Mouse (Mus musculus) ZHBTc4 (cell line): ENCODE results near the gene Phlda2.

Experiments
- DNase-seq: peaks from one replicate; pipeline ENCODE4 v3.0.0-alpha.2; 2011; ENCODE audit warnings: low read depth, low spot score

The Phlda2 gene

DNA sequence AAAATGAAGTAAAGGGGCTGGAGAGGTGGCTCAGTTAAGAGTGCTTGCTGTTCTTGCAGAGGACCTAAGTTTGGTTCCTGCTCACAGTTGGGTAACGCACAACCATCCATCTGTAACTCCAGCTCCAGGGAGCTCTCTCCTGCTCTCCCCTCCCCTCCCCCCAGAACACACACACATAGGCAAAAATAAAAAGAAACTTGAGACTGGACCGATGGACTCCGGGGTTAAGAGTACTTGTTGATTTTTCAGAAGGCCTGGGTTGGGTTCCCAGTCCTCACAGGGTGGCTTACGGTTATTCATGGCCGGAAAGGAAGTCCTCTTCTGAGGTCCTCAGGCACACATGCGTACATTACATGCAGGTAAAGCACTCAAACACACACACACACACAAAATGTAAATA lies 976 bp upstream of the Phlda2 start:
- no peak for DNase-seq

DNA sequence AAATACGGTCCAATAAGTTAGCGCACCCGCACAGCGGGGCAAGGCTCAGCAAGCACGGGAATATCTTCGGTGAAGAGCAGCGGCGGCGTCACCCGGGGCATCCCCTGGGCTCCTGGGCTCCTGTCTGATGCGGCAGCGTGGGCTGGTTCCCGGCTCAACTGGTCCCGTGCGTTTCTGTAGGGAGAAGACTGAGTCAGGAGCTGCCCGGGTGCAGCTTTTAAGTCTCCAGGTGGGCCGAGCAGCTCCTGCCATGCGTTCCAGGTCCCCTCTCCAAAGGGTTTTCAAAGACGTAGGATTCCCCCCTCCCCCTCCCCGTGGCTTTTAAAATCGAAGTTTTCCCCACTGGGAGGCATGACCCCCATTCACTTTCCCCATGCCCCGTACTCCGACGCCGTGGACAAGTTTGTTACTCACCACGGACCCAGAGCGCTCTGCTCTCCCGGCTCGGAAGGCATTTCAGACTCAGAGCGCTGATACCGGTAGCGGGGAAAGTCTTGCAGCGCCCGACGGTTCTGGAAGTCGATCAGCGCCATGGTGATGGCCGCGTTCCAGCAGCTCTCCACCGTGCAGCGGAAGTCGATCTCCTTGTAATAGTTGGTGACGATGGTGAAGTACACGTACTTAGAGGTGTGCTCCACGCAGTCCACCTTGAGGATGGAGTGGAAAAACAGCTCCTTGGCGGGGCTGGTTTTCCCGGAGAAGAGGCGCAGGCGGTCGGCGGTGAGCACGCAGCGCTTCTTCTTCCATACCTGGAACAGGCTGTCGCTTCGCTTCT lies 1.1 kb downstream of the Phlda2 start:
- DNase-seq: peak; percentile 64

DNA sequence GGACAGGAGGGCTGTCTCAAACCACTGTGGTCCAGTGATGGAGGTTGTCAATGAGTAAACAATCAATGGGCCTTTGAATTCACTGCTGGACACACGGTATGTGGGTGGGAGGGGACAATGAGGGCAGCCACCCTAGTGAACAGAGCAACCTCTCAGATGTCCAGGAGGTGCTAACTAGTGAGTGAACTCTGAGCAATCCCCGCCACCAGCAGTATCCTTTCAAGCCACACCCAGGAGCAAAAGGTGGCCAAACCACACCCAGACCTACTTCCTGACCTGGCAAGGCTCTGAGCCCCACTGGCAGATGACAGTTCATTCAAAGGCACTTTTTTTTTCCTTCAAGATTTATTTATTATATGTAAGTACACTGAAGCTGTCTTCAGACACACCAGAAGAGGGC lies 2.0 kb downstream of the Phlda2 start:
- no peak for DNase-seq

DNA sequence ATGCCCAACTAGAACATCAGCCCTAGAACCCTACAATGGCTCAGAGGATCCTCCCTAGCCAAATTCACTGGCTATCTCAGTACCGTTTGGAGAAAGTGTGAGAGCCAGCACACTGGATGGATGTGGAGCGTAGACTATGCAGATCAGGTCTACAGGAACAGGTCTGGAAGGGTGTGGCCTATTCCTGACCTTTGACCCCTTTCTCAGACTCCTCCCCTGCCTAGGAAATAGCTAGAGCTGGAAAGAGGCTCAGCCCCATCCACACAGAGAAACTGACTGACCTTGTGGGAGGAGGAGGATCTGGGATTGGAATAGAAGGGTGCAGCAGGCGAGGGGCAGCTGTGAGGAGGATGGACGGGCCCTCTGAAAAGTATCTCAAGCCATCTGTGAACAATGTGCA lies 4.4 kb downstream of the Phlda2 start:
- DNase-seq: peak; percentile 83

DNA sequence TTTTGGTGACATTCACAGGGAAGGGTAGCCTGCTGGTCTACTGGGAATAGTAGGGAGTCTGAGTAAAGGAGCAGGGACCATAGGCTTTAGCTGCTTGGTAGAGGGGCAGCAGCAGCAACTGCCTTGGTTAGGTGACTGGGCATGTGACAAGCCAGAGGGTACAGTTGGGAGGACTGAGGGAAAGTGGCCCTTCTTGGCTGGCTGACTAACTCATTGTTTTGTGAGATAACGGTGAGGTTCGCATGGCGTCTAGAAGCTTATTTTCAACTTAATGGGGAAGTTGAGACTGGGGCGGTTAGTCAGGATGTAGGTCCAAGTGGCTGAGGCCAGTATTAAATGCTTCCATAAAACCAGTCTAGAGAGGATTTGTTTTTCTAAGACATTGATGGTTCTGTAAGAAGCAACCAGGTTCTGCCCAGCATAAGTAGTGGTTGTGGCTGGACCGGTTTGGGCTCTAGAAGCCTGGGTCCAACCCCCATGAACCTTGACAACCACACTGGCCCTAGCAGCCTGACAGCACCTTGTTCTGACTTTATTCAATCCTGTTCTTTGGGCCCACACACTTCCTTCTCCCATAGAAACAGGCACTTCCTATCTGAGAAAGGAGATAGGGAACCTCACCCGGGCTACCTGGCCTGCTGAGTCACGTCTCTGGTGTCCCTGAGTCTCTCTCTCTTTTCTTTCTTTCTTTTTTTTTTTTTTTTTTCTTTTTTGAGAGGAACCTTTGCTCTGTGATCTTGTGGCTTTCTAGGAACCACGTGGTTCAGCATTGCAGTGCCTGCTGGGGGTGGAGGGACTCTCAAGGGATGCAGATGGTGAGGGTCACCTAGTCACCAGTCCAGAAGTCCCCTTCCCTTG lies 7.6 kb downstream of the Phlda2 start:
- DNase-seq: no peak

DNA sequence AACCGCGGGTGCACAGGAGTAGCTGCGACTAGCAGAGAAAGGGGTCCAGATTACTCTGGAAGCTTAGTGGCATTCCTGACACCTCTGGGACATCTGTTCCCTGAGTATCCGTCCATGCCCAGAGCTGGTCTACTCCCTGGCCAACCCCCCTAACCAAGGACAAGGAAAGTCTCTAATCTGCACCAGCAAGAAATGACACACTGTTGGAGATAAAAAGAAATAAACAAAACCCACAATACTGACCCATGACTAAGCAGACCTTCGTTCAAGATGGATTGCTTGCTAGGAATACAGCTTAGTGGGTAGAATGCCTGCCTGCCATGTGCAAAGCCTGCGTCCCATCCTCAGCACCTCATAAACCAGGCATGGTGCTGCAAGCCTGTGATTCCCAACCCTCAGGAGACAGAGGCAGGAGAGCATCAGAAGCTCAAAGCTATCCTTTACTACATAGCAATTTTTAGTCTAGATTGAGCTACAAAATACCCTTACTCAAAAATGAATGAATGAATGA lies 9.3 kb downstream of the Phlda2 start:
- no peak for DNase-seq

DNA sequence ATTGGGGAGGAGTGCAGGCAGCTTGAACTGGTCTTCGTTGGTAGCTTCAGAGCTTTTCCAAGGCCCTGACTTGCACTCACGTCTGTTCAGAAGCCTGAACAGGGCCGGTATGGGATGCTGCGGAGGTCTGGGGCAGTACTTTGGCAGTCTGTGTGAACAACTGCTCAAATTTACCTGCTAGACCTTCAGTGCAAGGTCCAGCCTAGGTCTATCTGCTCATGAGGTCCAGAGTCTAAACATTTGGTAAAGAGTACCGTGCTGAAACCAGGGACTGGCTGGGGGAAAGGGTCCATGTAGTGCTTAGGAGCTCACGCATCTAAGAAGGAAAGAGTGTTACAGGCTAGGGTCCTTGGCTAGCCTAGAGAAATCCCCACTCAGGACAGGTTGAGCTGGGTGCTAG lies 13.2 kb downstream of the Phlda2 start:
- DNase-seq: no peak

DNA sequence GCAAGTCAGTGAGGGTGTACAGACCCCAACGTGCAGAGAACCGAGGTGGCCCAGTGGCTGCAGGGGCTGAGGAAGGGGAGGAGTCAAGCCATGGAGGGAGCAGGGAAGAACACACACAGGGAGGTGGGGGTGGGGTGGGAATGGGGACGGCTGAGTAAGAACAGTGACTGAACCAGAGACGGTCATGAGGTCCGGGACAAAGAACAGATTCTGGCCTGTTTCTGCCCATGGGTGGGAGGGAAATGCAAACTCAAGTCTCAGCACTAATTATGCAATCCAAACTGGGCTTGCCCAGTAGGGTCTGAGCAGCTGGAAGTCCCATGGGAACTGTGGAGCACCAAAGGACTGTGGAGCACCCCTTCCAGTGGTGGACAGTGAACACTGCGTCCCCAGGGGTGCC lies 20.4 kb downstream of the Phlda2 start:
- peak; percentile 80 for DNase-seq

DNA sequence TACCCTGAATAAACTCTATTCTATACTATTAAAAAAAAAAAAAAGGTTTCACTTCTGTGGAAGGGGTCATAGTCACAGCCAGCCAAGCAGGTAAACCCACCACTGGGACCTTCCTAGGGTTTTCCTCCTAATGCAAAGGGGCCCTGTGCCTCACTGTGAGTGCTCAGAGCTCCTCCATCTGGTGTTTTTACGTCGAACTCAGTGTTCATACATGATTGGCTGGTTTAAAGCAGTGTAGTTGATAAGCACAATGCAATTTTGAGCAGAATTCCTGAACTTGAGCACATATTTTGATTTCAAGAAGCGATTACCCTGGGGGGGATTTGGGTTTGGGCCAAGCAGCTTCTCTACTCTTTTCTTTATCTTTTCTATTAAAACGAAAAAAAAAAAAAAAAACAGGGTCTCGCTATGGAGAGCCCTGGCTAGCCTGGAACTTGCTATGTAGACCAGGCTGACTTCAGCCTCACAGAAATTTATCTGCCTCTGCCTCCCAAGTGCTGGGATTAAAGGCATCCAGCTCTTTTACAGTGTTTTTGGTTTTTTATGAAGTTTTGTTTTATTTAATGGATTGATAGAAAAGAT lies 21.1 kb downstream of the Phlda2 start:
- no peak for DNase-seq

DNA sequence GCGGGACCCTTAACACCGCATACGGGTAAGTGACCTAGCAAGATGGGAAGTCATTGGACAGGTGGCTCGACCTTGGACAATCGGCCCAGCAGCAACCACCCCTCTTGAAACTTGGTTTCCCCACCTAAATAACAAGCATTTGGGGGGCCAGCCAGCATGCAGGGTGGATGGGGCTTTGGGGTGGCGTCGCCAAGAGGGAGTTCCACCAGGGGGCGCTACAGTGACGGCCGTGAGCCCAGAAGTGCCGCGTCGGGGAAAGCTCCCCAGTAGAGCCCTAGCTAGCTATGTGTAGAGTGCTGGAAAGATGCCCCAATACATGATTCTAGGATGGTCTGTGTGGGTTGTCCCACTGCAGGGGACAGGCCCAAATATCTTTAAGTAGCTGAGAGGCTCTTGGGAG lies 22.5 kb downstream of the Phlda2 start:
- peak; percentile 72 for DNase-seq

DNA sequence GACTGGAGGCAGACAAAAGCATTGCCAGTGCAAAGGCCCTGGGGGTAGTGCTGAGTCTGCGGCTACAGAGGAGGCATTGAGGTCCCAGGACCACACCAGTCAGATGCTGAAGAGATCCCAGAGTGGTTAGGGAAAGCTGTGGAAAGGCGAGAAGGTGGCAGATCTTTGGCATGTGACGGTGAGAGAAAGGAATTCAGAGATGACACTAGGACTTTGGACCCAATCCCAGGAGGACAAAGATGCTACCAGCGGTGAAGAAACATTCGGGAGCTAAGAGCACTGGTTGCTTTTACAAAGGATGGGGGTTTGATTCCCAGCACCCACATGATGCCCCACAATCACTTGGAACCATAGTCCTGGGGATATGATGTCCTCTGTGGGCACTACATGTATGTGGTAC lies 25.1 kb downstream of the Phlda2 start:
- no peak for DNase-seq

DNA sequence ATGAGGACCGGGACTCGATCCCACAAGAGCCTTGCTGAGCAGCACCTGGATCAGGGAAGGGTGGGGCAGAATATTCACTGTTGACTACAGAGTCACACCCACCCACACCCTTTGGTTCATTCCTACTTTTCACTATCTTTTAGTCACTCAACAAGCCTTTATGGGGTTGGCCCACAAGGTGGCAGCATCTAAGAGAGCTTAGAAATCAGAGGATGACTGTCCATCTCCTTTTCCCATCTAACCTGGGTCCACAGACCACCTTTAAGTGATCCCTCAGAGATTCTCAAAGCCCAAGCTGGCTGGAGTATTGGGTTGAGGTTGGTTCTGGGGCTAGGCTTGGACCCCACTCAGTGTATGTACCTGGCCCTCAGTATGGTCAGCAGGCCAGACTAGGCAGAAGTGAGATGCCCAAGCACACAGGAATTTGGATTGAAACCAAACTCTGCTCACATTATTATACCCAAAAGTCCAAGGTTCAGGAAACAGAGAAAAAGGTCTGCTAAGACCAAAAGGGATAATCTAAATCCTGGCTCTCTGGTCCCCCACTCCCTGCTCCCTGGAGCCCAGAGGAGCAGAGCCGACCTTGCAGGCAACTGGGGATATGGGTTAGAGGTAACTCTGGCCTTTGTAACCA lies 26.1 kb downstream of the Phlda2 start:
- peak; percentile 68 for DNase-seq

DNA sequence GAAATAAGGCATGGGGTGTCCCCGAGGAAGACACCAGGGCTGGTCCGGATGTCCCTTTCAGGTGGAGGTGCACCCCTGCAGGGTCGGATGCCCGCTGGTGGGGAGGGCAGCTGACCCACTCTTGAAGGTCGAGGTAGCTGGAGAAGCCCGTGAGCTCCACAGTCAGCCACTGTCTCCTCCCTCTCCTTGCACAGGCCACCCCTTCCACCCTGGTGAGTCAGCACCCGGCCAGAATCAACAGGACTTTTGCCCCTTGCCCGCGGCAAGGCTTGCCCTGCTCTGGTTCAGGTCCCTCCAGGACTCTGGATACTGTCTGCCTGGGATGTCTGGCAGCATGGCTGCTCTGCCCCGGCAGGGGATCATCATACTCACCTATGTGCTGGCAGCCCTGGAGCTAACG lies 27.1 kb downstream of the Phlda2 start:
- no peak for DNase-seq

DNA sequence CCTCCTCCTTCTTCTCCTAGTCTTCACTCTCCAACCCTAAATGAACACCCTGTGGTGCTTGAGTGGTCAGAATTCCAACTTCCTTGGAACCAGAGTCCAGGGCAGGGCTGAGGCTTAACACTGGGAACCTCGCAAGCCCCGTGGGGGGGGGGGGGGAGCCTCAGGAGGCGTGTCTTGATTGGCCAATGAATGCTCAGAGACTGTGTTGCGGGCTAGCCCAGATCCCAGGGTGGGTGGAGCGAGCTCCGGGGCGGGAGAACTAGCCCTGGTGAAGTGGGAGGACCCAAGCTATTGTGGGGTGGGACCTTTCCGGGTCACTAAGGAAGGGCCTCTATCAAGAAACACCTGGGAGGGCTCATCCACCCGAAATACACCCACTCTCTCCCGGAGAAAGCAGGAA lies 28.1 kb downstream of the Phlda2 start:
- peak; percentile 86 for DNase-seq

DNA sequence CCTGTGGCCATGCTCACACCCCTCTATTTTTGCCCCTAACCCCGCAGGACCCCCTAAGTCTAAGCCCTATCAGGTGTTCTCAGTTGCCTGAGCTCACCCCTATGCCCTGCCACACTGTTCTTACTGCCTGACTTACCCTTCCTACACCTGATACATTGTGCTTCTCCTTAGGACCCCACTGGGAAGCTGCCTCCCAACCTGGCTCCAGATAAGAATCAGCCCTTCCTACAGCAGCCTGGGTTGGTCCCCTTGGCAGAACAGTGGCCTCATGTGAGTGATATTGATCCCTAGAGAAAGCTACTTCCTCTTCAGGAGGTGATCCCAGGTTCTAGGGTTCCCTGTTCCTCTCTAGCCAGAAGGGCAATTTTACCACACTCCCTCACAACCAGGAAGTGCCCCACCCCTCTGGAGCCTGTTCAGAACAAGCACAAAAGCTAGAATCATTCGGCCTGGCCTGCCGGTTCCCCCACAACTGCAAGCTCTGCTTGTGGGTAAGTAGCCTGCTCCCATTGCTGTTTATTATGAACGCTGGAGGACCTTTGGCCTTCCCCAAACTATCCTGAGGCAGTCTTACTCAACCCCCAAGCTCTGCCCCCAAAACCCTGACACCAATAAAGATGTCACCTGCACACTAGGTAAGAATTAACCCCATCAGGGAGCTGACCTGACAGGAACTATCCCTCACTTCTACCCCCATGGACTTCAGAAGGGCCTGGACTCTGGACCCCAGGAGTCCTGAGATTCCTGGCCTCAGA lies 29.4 kb downstream of the Phlda2 start, which contains the start of gene Slc22a18:
Gene Slc22a18, plus strand, starts transcription at position 390 of the 755 bp plus-strand sequence.
- DNase-seq: peak; percentile 44

DNA sequence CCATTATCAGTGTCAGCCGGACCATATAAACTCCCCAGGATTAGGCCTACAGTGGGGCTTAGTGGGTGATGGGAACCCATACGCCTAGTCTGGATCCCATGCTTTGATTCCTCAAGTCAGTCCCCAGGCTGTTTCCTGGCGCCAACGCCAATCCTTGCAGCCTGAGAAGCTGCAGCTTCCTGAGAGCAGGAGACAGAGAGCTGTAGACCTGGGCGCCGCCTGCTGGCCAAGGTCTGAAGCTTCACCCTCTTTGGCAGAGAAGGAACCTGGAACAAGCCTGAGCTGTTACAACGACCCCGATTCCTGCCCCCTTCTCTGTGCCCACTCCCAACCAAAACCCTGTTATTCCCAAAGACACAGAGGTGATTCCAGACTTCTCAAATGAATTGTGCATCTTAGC lies 33.0 kb downstream of the Phlda2 start:
- peak; percentile 85 for DNase-seq

DNA sequence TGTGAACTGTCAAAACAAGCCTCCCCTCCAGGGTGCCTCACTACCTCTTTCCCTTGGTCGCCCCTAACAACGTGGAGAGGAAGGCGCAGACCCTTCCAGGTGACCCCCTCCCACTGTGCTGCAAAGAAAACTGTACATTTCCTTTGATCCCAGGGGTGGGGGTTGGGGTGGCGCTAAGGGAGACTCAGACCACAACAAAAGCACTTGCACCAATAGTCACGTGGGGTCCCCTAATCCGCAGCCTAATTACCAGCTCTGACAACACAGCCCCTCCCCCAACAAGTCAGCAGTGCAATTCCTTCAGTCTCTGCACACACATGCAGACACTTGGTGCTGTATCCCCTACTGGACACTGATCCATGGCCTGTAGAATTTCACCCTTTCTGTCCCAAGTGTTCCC lies 35.2 kb downstream of the Phlda2 start:
- DNase-seq: peak; percentile 48

DNA sequence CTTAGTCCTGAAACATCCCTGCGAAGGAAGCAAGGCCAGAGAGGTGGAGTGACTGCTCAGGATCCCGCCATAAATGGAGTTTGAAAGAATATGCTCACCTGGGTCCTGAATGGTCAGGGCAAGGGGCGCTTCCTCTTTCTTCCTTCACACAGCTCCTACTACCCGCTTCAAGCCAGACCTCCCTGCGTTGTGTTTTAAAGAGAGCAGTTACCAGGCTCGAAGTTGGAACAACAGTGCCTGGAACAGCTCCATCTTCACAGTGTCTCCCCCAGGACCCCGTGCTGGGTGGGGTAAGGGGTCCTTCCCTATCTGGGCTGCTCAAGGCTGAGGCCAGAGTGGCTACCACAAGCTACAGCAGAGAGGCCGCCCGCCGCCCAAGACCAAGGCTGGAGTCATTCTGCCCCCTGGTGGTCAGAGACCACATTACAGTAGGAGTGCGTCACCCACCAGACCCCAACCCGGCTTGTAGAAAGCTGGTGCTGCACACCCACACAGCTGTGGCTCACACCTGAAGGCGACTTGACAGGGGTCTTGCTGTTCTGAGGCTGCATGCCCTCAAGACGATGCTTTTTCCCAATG lies 36.8 kb downstream of the Phlda2 start:
- DNase-seq: peak; percentile 85

DNA sequence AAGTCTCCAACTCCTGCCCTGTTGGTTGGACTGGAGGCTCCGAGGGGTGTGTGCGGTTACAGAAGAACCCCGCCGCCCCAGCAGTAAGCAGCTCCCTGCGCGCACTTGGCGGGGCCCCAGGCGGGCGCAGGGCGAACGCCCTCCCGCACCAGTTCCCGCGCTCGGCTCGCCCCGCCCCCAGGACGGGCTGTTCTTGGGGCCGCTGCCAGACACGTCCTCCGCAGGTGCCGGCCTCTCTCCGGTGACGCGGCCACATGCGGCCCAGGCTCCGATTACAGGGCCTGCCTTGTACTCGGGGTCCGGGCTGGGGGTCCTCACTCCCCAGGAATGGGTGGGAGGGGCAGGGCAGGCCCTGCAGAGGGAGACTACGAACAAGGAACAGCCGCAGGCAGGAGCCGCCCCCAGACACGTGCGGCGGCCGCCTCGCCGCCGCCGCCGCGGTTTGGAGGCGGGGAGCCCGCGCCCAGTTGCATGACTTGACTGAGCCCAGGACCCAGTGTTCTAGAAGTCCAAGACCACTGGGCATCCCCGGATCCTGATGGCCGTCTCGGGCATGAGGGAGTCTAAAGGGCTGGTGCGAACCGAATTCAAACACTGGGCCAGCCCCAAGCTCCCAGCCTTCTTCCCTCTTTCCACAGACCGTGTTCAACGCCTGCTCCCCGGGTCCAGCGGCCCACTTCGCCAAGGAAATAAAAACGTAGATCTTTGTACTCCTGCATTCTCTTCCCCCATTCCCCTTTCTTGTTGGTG lies 38.0 kb downstream of the Phlda2 start:
- peak; percentile 72 for DNase-seq

DNA sequence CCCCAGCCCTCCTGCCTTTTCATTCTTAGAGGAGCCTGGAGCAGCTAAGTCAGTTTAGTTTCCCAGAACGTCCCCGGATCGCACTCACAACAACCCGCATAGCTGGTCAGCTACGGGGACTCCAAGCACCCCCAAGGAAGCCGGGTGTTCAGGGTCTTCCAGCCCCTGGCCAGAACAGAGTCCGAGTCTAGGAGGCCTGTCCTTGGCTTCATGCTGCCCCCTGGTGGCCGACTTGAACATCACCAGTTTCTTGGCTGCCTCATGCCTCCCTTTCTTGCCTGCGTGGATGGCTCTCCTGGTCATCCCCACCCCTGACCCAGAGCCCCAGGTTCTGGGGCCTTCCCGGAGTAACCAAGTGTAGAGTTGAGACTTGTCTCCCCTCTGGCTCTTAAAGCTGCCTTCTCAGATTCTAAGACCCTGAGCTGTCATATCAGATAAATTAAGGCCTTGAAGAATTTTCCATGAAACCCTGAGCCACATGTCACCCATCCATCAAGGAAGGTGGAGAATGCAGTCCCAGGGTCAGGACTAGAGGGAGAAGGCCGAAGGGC lies 39.0 kb downstream of the Phlda2 start:
- peak; percentile 86 for DNase-seq
